Mouse (Mus musculus): ENCODE results near the gene Mvb12b.

The Mvb12b gene

GRCm38 (mm10) chr2:33689155-33689879 lies 198.4 kb downstream of the Mvb12b start:
- no peak for DNase-seq (ENCODE audit: low read depth)

- no peak for DNase-seq (ENCODE audit: low read depth)
Measured at GRCm38 (mm10) chr2:33683594-33683993, 204.2 kb downstream of the Mvb12b start.

- no peak for DNase-seq (ENCODE audit: low read depth)
Measured at GRCm38 (mm10) chr2:33683095-33683494, 204.7 kb downstream of the Mvb12b start.

GRCm38 (mm10) chr2:33682219-33682618 lies 205.5 kb downstream of the Mvb12b start:
- peak; percentile 72 for DNase-seq (ENCODE audit: low read depth)

All from NIH3T3 (cell line).